Comparison of ENCODE assay signal across 8 mouse cellular contexts in the genomic region with DNA sequence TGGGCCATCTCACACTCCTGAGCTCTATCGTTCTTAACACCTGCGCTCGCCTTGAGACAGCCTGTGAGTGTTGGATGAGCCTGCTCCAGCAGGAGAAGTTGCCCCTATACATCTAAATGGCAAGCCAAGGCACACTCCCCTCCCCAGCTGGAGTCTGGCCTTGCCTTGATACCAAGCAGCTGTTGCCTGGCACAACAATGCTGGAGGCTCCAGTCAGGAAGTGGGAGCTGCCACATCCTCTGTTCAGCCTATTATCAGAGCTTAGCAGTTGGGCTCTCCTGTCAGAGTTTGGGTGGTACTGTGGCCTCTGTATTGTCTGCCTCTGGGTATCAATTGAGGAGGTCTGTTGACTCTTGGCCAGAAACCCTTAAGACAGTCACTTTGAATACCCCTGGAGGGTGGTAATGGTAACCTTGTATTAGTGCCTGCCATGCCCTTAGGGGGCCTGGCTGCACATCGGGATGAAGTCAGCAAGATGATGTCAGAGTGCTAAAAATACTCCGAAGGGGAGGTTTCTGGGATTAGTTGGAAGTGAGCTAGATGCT.
DNase-seq lines count a peak whose midpoint lies in the region; ATAC-seq and TF ChIP-seq lines count a peak whose summit lies in the region.

No protein-coding gene starts in this region.

- H3K4me2 ChIP-seq in kidney, postnatal 0 days (ENCODE audit: low read length) = no peak overlapping the region

- ATAC-seq in kidney, postnatal 0 days (replicated peaks; ENCODE audit: low FRiP score, low read depth) = 0 out of 2 replicates have a peak, but pooled peaks have one; percentile 40

- no peaks in the 10 kb centered on the region for H3K9me3 ChIP-seq in kidney, postnatal 0 days (replicated peaks; ENCODE audit: low read length)

- no peak for TF ChIP-seq CTCF in kidney, postnatal 0 days (IDR thresholded peaks at IDR 0.05; ENCODE audit: low read depth)
- no peak for TF ChIP-seq CTCF in kidney, adult 2 months (conservative IDR thresholded peaks at IDR 0.05; ENCODE audit: insufficient read depth, insufficient read length, low read depth, low read length)

- H3K36me3 ChIP-seq in kidney, postnatal 0 days (ENCODE audit: insufficient read depth, low read length) = no peaks in the 10 kb centered on the region
- H3K36me3 ChIP-seq in kidney, adult 2 months (ENCODE audit: control insufficient read depth, insufficient read depth, low read length) = no peaks in the 10 kb centered on the region
- H3K36me3 ChIP-seq in macrophage (ENCODE audit: inconsistent target) = no peaks in the 10 kb centered on the region

- 40% methylated on average over 5 of the region's 5 CpGs for WGBS in kidney, postnatal 0 days
- 56% methylated on average over 5 of the region's 5 CpGs for WGBS in kidney, adult 2 months
- 35% methylated on average over 4 of the region's 5 CpGs for WGBS in macrophage (ENCODE audit: missing documents)

- H3K4me3 ChIP-seq in kidney, postnatal 0 days (replicated peaks; ENCODE audit: low read depth, low read length) = no peak overlapping the region
- H3K4me3 ChIP-seq in kidney, adult 2 months (ENCODE audit: insufficient read depth, low read depth, low read length) = no peak overlapping the region
- H3K4me3 ChIP-seq in macrophage (ENCODE audit: inconsistent target) = no peak overlapping the region

- H3K79me2 ChIP-seq in macrophage (ENCODE audit: inconsistent target) = no peaks in the 10 kb centered on the region

- peak; percentile 50 for DNase-seq in kidney, postnatal 0 days (ENCODE audit: low spot score)
- DNase-seq in kidney, adult 2 months = no peak
- DNase-seq in cerebellum, postnatal 36 days = peak; percentile 23 to 30
- DNase-seq in heart, postnatal 10 days = peak; percentile 69 to 71
- DNase-seq in urinary bladder, adult 2 months (ENCODE audit: low spot score) = no peak
- no peak for DNase-seq in natural killer cell, adult 2 months (ENCODE audit: low spot score in 2 of 2)
- DNase-seq in layer of hippocampus, adult 9-11 months = no peak

- intact Hi-C loops in heart, postnatal 10 days (cut with DNase I) = no loop called here

- no peak for TF ChIP-seq POLR2A in kidney, adult 2 months (IDR thresholded peaks at IDR 0.05; ENCODE audit: low read depth, low read length)

- no peak overlapping the region for H3K9ac ChIP-seq in kidney, postnatal 0 days (ENCODE audit: low read depth, low read length)

- H3K27me3 ChIP-seq in kidney, postnatal 0 days (ENCODE audit: insufficient read depth, low read length) = no peaks in the 10 kb centered on the region
- no peaks in the 10 kb centered on the region for H3K27me3 ChIP-seq in kidney, adult 2 months (replicated peaks; ENCODE audit: control insufficient read depth, insufficient read depth, low read length)

- 0 out of 2 replicates have a peak overlapping the region, but pooled peaks have one; percentile 25 for H3K27ac ChIP-seq in kidney, postnatal 0 days
- no peak overlapping the region for H3K27ac ChIP-seq in kidney, adult 2 months (ENCODE audit: insufficient read depth, low read depth, low read length)
- peak overlapping the region; percentile 48 for H3K27ac ChIP-seq in macrophage

- H3K4me1 ChIP-seq in kidney, postnatal 0 days (replicated peaks; ENCODE audit: insufficient read depth, low read length) = 0 out of 2 replicates have a peak, but pooled peaks cover 6% of the 10 kb centered on the region
- H3K4me1 ChIP-seq in kidney, adult 2 months (ENCODE audit: control insufficient read depth, insufficient read depth, low read length) = peaks cover 14% of the 10 kb centered on the region

Comparison
In these comparisons a context has a peak if more than half of its experiments do, and no peak if none do; other contexts are left out.
1. DNase-seq: peak in kidney, postnatal 0 days (single experiment), cerebellum, postnatal 36 days (2 of 2) and heart, postnatal 10 days (2 of 2); none in kidney, adult 2 months (single experiment), urinary bladder, adult 2 months (single experiment), natural killer cell, adult 2 months (0 of 2) and layer of hippocampus, adult 9-11 months (single experiment).